Mouse (Mus musculus): ENCODE data around the gene Syt3. TPM values are rescaled to one million over a fixed set of nuclear protein-coding genes. Genes with fewer than 3 reads are reported as not detected.

Gene Syt3
- polyA plus RNA-seq, 1 experiment from 2014 or later: 0.85 TPM

DNA sequence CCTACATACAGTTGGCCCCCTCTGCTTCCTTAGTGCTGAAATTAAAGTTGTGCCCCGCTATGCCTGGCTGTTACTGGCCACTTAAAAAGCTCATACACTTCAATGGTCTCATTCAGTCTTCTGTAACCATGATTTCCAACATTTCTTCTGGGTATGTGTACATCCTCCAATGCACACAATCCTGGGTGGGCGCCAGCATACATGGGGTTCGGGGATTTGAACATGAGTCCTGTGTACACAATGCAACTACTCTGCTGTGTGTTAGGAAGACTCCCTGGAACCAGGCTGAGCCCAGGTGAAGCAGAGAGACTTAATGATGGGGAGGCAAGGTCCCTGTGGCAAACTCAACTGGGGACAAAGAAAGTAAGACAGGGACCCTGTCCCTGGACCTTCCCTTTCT, 8.1 kb upstream of the Syt3 start:
- H3K27me3 ChIP-seq (replicated peaks; ENCODE audit: insufficient read depth, low read length): no peaks in the 10 kb centered on the region
- WGBS: 45% methylated on average over 3 of the region's 3 CpGs
- H3K9ac ChIP-seq (replicated peaks; ENCODE audit: low read depth): no peak overlapping the region
- no peak for TF ChIP-seq EP300 (IDR thresholded peaks at IDR 0.05)
- no peak for TF ChIP-seq CTCF (IDR thresholded peaks at IDR 0.05)
- DNase-seq (ENCODE audit: low spot score): no peak
- peaks cover 2% of the 10 kb centered on the region; the same call in 1 of the 2 replicates for H3K4me1 ChIP-seq (ENCODE audit: insufficient read depth, low read depth, low read length)
- H3K4me2 ChIP-seq (replicated peaks; ENCODE audit: low read depth, low read length): no peak overlapping the region
- no peak for ATAC-seq
- no peaks in the 10 kb centered on the region for H3K36me3 ChIP-seq (ENCODE audit: insufficient read depth, low read length)
- no peak overlapping the region for H3K27ac ChIP-seq (ENCODE audit: low read length)
- H3K9me3 ChIP-seq (ENCODE audit: low read length): no peaks in the 10 kb centered on the region
- H3K4me3 ChIP-seq (ENCODE audit: low read depth, low read length): no peak overlapping the region

GRCm38 (mm10) chr7:44378290-44378689, 5.6 kb upstream of the Syt3 start:
- ATAC-seq (no peak), DNase-seq (ENCODE audit: low spot score) (peak; percentile 57)
- 21% methylated on average over 4 of the region's 4 CpGs for WGBS
- no peak for TF ChIP-seq EP300 (IDR thresholded peaks at IDR 0.05)
- no peak for TF ChIP-seq CTCF (IDR thresholded peaks at IDR 0.05)
- Histone ChIP-seq H3K36me3 (ENCODE audit: insufficient read depth, low read length) (no peaks in the 10 kb centered on the region), H3K27ac (ENCODE audit: low read length) (no peak overlapping the region), H3K4me1 (ENCODE audit: insufficient read depth, low read depth, low read length) (peaks cover 2% of the 10 kb centered on the region; the same call in 1 of the 2 replicates), H3K4me3 (ENCODE audit: low read depth, low read length) (no peak overlapping the region), H3K4me2 (replicated peaks; ENCODE audit: low read depth, low read length) (no peak overlapping the region), H3K9me3 (ENCODE audit: low read length) (no peaks in the 10 kb centered on the region), H3K9ac (replicated peaks; ENCODE audit: low read depth) (no peak overlapping the region), H3K27me3 (replicated peaks; ENCODE audit: insufficient read depth, low read length) (no peaks in the 10 kb centered on the region)

- Histone ChIP-seq H3K4me2 (replicated peaks; ENCODE audit: low read depth, low read length) (no peak overlapping the region), H3K4me1 (ENCODE audit: insufficient read depth, low read depth, low read length) (no peaks in the 10 kb centered on the region; the same call in 1 of the 2 replicates), H3K4me3 (ENCODE audit: low read depth, low read length) (no peak overlapping the region), H3K9ac (replicated peaks; ENCODE audit: low read depth) (no peak overlapping the region), H3K27me3 (replicated peaks; ENCODE audit: insufficient read depth, low read length) (no peaks in the 10 kb centered on the region), H3K9me3 (ENCODE audit: low read length) (no peaks in the 10 kb centered on the region), H3K27ac (ENCODE audit: low read length) (no peak overlapping the region), H3K36me3 (ENCODE audit: insufficient read depth, low read length) (no peaks in the 10 kb centered on the region)
- 68% methylated on average over 12 of the region's 12 CpGs for WGBS
- no peak for ATAC-seq
- no peak for DNase-seq (ENCODE audit: low spot score)
- TF ChIP-seq EP300 (IDR thresholded peaks at IDR 0.05) (no peak), CTCF (IDR thresholded peaks at IDR 0.05) (no peak)
Observed at GRCm38 (mm10) chr7:44382541-44382940, 1.4 kb upstream of the Syt3 start.

- peak overlapping the region; percentile 36 for H3K4me3 ChIP-seq (ENCODE audit: low read depth, low read length)
- H3K9ac ChIP-seq (replicated peaks; ENCODE audit: low read depth): 0 out of 2 replicates have a peak overlapping the region, but pooled peaks have one; percentile 13
- WGBS: 1% methylated on average over 16 of the region's 17 CpGs
- no peaks in the 10 kb centered on the region; the same call in 1 of the 2 replicates for H3K27me3 ChIP-seq (replicated peaks; ENCODE audit: insufficient read depth, low read length)
- H3K4me2 ChIP-seq (replicated peaks; ENCODE audit: low read depth, low read length): peak overlapping the region; percentile 75
- peak; percentile 45 for ATAC-seq
- H3K4me1 ChIP-seq (ENCODE audit: insufficient read depth, low read depth, low read length): no peaks in the 10 kb centered on the region; the same call in 1 of the 2 replicates
- no peak for TF ChIP-seq EP300 (IDR thresholded peaks at IDR 0.05)
- no peak for TF ChIP-seq CTCF (IDR thresholded peaks at IDR 0.05)
- H3K27ac ChIP-seq (ENCODE audit: low read length): no peak overlapping the region
- H3K36me3 ChIP-seq (ENCODE audit: insufficient read depth, low read length): no peaks in the 10 kb centered on the region
- no peak for DNase-seq (ENCODE audit: low spot score)
- no peaks in the 10 kb centered on the region for H3K9me3 ChIP-seq (ENCODE audit: low read length)
Observed at GRCm38 (mm10) chr7:44384716-44385059, 786 bp downstream of the Syt3 start.

DNA sequence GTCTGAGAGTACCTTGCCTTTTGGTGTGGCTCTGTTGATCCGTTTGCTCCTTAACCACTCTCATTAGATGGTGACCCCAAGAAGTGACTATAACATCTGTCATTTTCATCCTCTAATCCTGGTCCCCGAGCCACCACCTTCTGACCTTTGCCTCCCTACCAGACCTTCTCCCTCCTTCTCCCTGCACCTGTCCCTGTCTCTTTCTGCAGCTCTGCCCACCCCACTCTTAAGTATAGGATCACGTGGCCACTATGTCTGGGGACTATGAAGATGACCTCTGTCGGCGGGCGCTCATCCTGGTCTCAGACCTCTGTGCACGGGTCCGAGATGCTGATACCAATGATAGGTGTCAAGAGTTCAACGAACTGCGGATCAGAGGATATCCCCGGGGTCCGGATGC, 1.8 kb downstream of the Syt3 start, which contains the start of gene 1700008O03Rik:
1700008O03Rik (minus strand) TSS at position 101 of the 400 bp plus-strand sequence.
- Histone ChIP-seq H3K4me2 (replicated peaks; ENCODE audit: low read depth, low read length) (peak within 1 kb of the TSS; percentile 75), H3K36me3 (ENCODE audit: insufficient read depth, low read length) (no peaks in the 10 kb centered on the region), H3K27me3 (replicated peaks; ENCODE audit: insufficient read depth, low read length) (no peaks in the 10 kb centered on the region; the same call in 1 of the 2 replicates), H3K4me3 (ENCODE audit: low read depth, low read length) (peak within 1 kb of the TSS; percentile 36), H3K9me3 (ENCODE audit: low read length) (no peaks in the 10 kb centered on the region), H3K4me1 (ENCODE audit: insufficient read depth, low read depth, low read length) (no peaks in the 10 kb centered on the region; the same call in 1 of the 2 replicates), H3K9ac (replicated peaks; ENCODE audit: low read depth) (0 out of 2 replicates have a peak within 1 kb of the TSS, but pooled peaks have one; percentile 13), H3K27ac (ENCODE audit: low read length) (no peak within 1 kb of the TSS)
- ATAC-seq (no peak), DNase-seq (ENCODE audit: low spot score) (no peak)
- TF ChIP-seq EP300 (IDR thresholded peaks at IDR 0.05): no peak
- WGBS: 70% methylated on average over 12 of the region's 12 CpGs

- no peak for DNase-seq (ENCODE audit: low spot score)
- H3K4me2 ChIP-seq (replicated peaks; ENCODE audit: low read depth, low read length): no peak overlapping the region
- TF ChIP-seq EP300 (IDR thresholded peaks at IDR 0.05) (no peak), CTCF (IDR thresholded peaks at IDR 0.05) (no peak)
- WGBS: 71% methylated on average over 4 of the region's 4 CpGs
- no peak for ATAC-seq
- no peaks in the 10 kb centered on the region for H3K4me1 ChIP-seq (ENCODE audit: insufficient read depth, low read depth, low read length)
- no peaks in the 10 kb centered on the region for H3K9me3 ChIP-seq (ENCODE audit: low read length)
- H3K9ac ChIP-seq (replicated peaks; ENCODE audit: low read depth): no peak overlapping the region
- H3K4me3 ChIP-seq (ENCODE audit: low read depth, low read length): no peak overlapping the region
- H3K27ac ChIP-seq (ENCODE audit: low read length): no peak overlapping the region
- H3K27me3 ChIP-seq (replicated peaks; ENCODE audit: insufficient read depth, low read length): no peaks in the 10 kb centered on the region; the same call in 1 of the 2 replicates
- H3K36me3 ChIP-seq (ENCODE audit: insufficient read depth, low read length): no peaks in the 10 kb centered on the region
Observed at GRCm38 (mm10) chr7:44391831-44392230, 7.9 kb downstream of the Syt3 start.

DNA sequence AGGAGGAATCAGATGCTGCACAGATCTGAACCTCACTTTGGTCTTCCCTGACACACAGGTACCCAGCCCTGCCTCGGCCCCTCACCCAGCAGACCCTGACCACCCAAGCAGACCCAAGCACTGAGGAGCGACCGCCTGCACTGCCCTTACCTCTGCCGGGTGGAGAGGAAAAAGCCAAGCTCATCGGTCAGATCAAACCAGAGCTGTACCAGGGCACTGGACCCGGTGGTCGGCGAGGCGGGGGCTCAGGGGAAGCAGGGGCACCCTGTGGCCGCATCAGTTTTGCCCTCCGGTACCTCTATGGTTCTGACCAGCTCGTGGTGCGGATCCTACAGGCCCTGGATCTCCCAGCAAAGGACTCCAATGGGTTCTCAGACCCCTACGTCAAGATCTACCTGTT, 8.4 kb downstream of the Syt3 start:
- no peak for DNase-seq (ENCODE audit: low spot score)
- 88% methylated on average over 14 of the region's 14 CpGs for WGBS
- ATAC-seq: no peak

More for the DNA sequence above, 8.4 kb downstream of the Syt3 start:
- no peaks in the 10 kb centered on the region for H3K4me1 ChIP-seq (ENCODE audit: insufficient read depth, low read depth, low read length)
- no peaks in the 10 kb centered on the region for H3K36me3 ChIP-seq (ENCODE audit: insufficient read depth, low read length)
- H3K27me3 ChIP-seq (replicated peaks; ENCODE audit: insufficient read depth, low read length): no peaks in the 10 kb centered on the region; the same call in 1 of the 2 replicates
- no peak overlapping the region for H3K27ac ChIP-seq (ENCODE audit: low read length)
- no peak overlapping the region for H3K4me2 ChIP-seq (replicated peaks; ENCODE audit: low read depth, low read length)
- H3K4me3 ChIP-seq (ENCODE audit: low read depth, low read length): no peak overlapping the region
- TF ChIP-seq EP300 (IDR thresholded peaks at IDR 0.05): no peak
- no peaks in the 10 kb centered on the region for H3K9me3 ChIP-seq (ENCODE audit: low read length)
- no peak overlapping the region for H3K9ac ChIP-seq (replicated peaks; ENCODE audit: low read depth)

All from lung, postnatal 0 days (tissue).